Mouse (Mus musculus): ENCODE results near the gene Mpdz.

GRCm38 (mm10) chr4:81462253-81462652, 19.6 kb upstream of the Mpdz start:
- no peak for TF ChIP-seq UBTF (IDR thresholded peaks at IDR 0.05; ENCODE audit: borderline replicate concordance, insufficient read depth, low read depth, low read length)
- no peak for TF ChIP-seq MYC (IDR thresholded peaks at IDR 0.05; ENCODE audit: low read depth, low read length)
- TF ChIP-seq POLR2A (IDR thresholded peaks at IDR 0.05; ENCODE audit: control insufficient read depth in 1 of 2, insufficient read depth in 1 of 2, low read depth in 1 of 2, low read length in 2 of 2, poor library complexity in 1 of 2): no peak
- no peak for TF ChIP-seq GATA1 (IDR thresholded peaks at IDR 0.05; ENCODE audit: low read depth, low read length)
- TF ChIP-seq CTCF (IDR thresholded peaks at IDR 0.05 in 2 of 3, conservative IDR thresholded peaks at IDR 0.05 in 1 of 3; ENCODE audit: control insufficient read depth in 1 of 3, insufficient read depth in 1 of 3, low read depth in 2 of 3, low read length in 3 of 3, poor library complexity in 1 of 3, severe bottlenecking in 1 of 3): no peak
- TF ChIP-seq NRF1 (IDR thresholded peaks at IDR 0.05; ENCODE audit: insufficient read depth, low read depth, low read length, poor library complexity, severe bottlenecking): no peak
- TF ChIP-seq TBP (IDR thresholded peaks at IDR 0.05; ENCODE audit: low read depth, low read length): no peak

Data from MEL (cell line).